Mouse (Mus musculus): ENCODE data around the gene Coro2b.

The Coro2b gene

DNA sequence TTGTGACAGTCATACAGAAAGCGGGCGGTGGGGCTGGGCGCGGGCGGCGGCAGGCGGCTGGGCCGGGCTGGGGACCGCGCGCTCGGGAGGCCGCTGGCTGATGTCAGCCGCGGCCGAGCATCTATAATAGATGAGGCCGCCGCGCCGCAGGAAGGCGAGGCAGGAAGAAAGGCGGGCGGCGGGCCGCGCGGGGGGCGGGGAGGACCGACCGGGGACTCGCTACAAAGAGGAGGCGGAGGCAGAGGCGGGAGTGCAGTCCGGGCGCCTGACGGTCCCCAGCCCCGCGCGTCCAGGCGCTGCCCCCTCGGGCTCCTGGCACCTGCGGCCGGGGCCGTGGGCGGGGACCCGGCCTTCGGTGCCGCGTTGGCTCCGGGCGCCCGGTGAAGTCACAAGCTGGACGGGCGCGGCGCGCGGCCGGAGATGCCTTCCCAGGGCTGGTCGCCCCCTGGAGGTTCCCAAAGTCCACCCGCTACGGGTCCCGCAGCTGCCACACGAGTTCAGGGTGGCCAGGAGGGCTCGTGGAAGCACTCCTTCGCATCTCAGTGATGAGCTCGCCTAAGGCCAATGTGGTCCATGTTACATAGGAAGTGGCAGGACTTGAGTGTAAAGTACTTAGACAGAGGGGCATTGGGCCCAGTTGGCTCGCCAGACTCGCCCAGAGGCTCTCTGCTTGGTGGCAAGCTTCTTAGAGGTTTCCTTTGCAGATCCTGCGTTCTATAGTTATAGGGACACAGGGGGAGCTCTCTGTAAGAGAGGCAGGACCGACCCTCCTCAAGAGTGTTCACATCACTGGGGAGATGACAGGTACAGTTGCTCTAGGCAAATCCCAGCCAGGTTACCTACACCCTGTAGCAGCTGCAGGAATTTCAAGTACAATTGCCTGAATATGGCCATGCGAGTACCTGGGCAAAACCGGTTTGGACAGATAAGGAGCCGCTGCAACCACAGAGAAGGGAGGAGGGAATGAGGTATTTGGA lies at the start of gene Coro2b:
Gene Coro2b, minus strand, starts transcription at position 390 of the 977 bp plus-strand sequence.
- DNase-seq: peak; percentile 98

GRCm38 (mm10) chr9:62577558-62577957 lies 40.7 kb upstream of the Coro2b start:
- peak; percentile 68 for DNase-seq

- DNase-seq: peak; percentile 97
These were observed 32.3 kb upstream of the Coro2b start for GRCm38 (mm10) chr9:62569121-62569520.

- DNase-seq: peak; percentile 64
These were observed 31.0 kb upstream of the Coro2b start for GRCm38 (mm10) chr9:62567818-62568217.

- peak; percentile 55 for DNase-seq
These were observed 25.4 kb upstream of the Coro2b start for GRCm38 (mm10) chr9:62562236-62562635.

- peak; percentile 74 for DNase-seq
These were observed 23.6 kb upstream of the Coro2b start for GRCm38 (mm10) chr9:62560432-62560831.

DNA sequence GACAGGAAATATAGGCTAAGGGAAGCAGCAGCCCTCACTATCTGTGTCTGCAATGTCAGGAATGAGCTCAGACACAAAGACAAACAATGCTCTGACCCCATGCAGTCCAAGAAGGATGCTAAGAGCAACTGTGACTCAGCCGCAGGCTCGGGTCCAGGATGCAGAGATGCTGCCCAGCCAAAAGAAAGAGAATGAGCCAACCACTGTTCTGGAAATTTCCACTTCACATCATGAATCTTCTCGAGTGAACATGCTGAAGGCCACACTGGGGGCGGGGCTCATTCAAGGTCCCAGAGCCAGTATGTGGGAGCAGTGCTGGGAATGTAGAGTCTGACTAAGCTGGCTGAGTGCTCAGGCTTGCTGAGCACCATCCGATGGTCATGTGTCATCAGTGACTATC lies 23.2 kb upstream of the Coro2b start:
- DNase-seq: peak; percentile 99

DNA sequence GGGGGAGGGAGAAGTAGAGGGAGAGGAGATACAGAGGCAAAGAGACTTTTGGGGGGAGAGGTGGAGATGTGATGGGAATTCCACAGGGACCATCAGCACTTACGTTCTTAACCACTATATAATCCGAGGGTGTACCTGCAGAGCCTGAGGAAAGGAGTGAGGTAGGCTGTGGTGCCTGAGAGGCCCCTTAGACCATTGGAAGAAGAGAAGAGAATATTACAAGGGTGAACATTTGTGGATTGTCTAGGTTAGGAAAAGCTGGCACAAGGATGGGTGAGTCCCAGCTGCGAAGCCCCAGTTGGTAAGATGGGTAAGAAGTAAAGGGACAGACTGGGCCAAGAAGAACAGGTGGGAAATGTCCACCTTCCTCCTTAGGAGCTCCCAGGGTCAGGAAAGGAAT lies 22.6 kb upstream of the Coro2b start:
- DNase-seq: peak; percentile 89

DNA sequence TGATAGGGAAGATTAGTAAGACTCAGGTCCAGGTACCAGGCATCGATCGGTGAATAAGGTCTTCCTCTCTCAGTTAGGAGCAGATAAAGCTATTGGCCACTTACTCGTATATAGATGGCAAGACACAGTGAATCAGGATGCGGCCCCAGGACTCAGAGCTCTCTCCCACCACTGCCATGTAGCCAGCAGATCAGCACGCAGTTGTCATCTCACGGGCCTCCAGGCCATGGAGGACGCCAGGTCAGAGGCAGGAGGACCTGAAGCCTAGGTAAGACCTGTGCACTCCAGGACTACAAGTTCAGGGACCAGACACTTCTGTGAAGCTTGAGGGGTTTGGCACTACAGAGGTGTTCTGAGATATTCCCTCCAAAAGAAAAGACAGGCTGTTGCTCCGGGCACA lies 21.2 kb upstream of the Coro2b start:
- DNase-seq: peak; percentile 82

- DNase-seq: peak; percentile 72
These were observed 19.9 kb upstream of the Coro2b start for GRCm38 (mm10) chr9:62556748-62557147.

- peak; percentile 84 for DNase-seq
These were observed 18.5 kb upstream of the Coro2b start for GRCm38 (mm10) chr9:62555258-62555856.

- no peak for DNase-seq
These were observed 17.8 kb upstream of the Coro2b start for GRCm38 (mm10) chr9:62554606-62555005.

DNA sequence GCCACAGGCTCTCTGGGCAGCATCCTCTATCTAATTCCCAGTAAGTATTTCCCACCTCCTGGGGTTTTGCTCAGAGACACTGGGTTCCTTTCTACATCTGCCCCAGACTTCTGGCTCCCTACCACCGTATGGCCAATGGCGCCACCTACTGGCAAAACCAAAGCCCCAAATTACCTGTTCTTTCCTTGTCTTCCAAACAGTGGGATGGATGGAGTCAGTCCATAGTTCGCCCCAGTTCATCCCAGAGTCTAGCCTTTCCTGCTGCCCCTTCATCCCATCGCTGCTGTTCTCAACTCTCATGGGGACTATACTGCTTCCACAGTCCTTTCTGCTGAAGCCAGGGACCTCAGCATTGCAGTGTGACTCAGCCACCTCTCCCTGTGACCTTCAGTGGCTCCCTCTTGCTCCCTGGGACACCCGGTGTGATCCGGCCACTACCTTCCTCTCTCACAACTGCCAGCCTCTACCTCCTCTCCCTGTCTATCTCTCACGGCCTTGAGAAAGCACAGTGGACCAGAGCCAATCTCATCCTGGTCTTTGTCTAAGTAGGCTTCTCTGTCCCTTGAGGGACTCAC lies 16.6 kb upstream of the Coro2b start:
- DNase-seq: peak; percentile 91

DNA sequence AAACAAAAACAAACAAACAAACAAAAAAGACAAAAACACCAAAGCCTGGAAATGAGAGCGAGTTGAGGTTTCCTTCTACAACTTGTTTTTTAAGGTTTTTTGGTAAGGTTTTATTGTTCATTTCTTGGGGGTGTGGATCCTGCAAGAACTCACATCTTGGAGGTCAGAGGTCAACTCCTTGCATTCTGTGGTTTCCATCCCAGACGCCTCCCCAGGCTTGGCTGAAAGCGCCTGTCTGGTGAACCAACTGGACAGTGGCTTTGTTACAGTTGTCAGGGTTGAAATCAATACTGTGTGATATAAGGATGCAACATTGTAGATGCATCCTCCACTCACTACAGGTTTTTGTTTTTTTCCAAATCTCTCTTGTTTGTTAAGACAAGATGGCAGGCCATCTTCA lies 14.7 kb upstream of the Coro2b start:
- no peak for DNase-seq

- DNase-seq: peak; percentile 94
These were observed 13.8 kb upstream of the Coro2b start for GRCm38 (mm10) chr9:62550661-62551093.

- peak; percentile 95 for DNase-seq
These were observed 13.0 kb upstream of the Coro2b start for GRCm38 (mm10) chr9:62549809-62550208.

DNA sequence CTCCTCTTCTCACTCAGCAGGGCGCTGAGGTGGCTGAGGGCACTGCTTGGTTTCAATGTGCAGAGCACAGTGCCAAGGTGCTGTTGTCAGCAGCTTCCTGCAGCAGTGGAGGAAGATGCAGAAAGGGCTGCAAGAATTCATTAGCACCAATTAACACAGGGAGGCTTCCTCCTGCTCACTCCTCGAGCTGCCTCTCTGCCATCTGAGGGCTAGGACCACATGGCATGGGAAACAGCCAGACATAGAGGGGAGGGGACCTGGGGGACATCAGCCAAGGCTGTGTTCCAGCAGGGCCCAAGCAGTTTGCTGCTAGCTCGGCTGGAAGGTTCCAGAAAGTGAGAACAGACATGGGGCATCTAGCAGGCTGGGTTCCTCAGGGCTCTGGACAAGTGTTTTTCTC lies 10.6 kb upstream of the Coro2b start:
- no peak for DNase-seq

GRCm38 (mm10) chr9:62544856-62545255 lies 8.0 kb upstream of the Coro2b start:
- DNase-seq: no peak

- DNase-seq: no peak
These were observed 7.0 kb upstream of the Coro2b start for GRCm38 (mm10) chr9:62543878-62544277.

DNA sequence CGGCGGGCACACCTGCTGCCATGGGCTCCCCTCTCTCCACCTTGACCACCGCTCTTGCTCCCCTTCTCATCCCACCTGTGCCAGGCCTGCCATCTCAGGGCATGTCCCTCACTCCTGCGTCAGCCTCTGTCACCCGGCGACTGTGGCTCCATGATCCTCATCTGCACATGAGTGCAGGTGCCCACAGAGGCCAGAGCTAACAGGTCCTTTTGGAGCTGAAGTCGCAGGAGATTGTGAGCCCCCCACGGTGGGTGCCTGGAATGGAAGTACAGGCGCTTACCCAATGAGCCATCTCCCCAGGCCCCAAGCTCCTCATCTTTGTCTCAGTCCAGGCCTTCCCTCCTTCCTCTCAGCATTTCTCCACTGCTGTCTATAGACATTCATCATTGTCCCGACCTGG lies 4.8 kb upstream of the Coro2b start:
- DNase-seq: no peak

DNA sequence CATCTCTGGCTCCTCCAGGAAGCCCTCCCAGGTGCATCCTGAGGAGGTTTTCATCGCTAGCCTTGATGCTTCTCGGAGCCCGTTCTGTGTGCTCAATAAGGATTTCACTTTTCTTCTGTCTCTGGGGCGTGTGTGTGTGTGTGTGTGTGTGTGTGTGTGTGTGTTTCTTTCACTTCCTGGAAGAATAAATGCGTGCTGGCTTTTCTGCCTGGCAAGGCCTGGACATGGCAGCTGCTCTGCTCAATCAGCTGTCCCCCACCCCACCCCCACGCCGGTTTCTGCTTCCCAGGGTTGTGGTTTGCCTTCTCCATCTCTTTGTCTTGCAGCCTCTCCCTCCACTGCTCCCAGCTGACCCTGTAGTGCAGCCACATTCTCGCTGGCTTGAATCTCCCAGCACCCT lies 4.3 kb upstream of the Coro2b start:
- DNase-seq: peak; percentile 94

GRCm38 (mm10) chr9:62540736-62541135 lies 3.9 kb upstream of the Coro2b start:
- DNase-seq: peak; percentile 86

DNA sequence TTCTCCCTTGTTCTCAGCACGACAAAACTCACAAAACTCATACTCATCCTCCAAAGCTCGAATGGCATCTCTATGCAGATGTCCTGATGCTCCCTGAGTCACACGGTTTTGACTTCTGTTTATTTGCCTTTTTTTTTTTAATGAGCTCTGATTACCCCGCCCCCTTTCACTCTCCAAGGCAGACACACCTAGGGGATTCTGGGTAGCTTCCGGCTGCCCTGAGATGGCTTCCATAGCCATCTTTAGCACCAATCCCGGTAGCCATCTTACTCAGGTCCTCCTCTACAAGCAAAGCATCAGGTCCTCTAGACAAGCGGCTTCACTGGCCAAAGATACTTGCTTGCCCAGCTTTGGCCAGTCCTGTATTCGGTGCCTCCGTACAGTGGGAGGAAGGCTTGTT lies 3.3 kb upstream of the Coro2b start:
- no peak for DNase-seq

DNA sequence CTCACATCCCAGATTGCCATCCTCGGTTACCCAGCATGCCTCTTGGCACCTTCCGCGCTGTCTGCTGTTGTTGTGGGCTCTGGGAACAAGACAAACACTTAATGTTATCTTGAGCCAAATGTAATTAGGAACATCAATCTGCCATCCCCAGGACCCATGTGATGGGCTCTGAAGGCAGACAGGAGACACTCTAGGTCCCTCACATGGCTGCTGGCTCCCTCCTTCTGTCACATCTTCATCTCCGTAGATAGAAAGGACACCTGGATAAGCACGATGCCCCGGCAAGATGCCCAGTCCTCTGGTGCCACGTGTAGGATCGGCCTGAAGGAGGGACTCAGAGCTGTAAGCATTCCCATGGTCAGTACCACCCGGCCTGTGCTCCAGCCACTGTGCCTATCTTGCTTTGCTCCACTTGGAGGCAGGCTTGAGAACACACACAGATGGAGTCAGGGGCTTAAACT lies 2.4 kb upstream of the Coro2b start:
- DNase-seq: no peak
